Mouse (Mus musculus): ENCODE results near the gene Mttp.

Gene Mttp

GRCm38 (mm10) chr3:138083073-138083637, 61.6 kb downstream of the Mttp start:
- DNase-seq (ENCODE audit: low spot score): no peak

DNA sequence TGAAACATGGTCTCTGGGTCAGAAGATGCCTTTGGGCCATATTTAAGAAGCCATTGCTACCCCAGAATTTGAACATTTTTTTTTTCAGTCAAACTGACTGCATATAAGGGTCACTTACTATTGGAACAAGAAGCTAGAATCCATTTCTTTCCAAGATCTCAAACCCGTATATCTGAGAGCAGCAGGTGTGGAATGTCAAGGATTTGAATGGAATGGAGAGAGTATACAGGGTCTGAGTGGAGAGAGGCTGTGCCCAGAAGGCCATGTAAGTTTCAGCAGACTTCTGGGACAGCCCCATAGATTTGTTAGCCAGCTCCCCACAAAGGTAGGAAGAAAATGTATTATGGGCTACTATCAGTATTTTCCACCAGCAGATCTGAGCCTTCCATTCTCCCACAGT, 66.1 kb downstream of the Mttp start:
- DNase-seq (ENCODE audit: low spot score): no peak

DNA sequence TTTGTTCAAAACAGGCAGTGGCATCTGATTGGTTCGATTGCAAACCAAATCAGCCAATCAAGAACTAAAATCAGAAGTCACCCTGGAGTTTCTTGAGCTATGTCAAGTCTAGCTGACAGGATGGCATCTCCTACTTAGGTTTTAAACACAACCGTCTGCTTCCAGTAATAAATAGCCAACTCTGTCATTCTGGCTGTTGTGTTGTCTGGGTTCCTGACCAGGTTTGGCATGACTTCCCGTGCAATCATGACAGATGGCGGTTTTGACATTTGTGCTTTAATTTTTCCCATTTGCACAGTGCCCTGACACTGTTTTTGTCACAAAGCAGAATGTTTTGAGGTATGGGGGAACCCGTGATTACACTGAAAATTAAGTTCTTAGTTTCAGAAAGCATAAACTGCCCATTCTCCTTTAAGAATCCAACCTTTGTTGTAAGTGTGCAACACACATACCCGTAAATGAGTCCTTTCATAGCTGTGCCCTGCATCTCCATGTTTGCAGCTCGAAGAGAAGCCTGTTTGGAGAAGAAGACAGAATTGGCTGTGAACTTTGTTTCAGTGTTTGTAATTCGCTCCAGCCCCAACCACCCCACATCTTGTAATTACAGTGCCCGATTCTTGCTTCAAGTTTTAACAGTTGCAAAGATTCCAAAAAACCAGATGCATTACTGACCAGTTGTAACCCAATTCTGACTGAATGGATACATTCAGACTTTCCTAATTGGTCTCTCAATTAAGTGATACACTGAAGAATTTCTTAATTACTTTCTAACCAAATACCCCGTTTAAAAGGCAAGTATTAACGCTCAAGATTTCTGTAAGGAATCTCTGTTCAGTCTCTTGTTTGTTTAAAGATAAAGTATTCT, 67.1 kb downstream of the Mttp start:
- no peak for DNase-seq (ENCODE audit: low spot score)

- DNase-seq (ENCODE audit: low spot score): peak; percentile 15
Measured at GRCm38 (mm10) chr3:138075209-138075608, 69.6 kb downstream of the Mttp start.

- DNase-seq (ENCODE audit: low spot score): no peak
Measured at GRCm38 (mm10) chr3:138074214-138074613, 70.6 kb downstream of the Mttp start.

DNA sequence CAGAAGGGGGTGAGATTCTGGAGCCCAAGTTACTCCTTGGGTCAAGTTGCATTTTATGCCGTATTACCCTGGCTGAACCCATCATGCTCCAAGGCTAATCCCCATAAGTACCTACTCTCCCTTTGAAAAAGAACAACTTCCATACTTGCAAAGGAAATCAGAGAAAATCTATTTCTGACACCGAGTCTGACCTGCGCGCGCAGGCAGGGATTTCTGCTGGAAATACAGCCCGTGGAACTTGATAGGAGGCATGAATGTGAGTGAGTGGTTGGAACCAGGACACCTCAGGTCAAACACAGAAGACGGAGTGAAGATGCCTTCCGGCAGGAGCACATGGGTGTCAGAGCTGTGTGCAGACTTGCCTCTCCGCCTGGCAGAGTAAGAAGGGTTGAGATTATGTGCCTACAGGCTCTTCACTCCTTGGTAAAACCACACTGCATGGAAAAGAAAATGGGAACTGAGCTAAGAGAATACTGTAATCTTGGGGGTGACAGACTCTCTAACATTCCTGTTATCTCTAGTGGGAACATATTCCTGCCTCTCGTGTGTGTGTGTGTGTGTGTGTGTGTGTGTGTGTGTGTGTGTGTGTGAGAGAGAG, 73.2 kb downstream of the Mttp start:
- no peak for DNase-seq (ENCODE audit: low spot score)

DNA sequence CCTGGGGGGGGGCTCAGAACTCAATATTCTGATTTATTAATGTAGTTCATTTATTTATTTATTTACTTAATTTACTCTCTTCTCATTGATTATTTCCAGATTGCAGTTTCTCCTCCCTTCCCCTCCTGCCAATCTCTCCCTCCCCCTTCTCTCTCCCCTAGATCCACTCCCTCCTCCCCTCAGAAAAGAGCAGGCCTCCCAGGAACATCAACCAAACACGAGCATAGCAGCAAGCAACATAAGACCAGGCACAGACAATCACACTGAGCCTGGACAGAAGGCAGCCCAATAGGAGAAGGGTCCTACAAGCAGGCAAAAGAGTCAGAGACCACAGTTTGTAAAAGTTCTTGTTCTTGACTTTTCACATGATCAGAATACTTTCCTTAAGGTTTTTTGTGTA, 73.8 kb downstream of the Mttp start:
- DNase-seq (ENCODE audit: low spot score): no peak

DNA sequence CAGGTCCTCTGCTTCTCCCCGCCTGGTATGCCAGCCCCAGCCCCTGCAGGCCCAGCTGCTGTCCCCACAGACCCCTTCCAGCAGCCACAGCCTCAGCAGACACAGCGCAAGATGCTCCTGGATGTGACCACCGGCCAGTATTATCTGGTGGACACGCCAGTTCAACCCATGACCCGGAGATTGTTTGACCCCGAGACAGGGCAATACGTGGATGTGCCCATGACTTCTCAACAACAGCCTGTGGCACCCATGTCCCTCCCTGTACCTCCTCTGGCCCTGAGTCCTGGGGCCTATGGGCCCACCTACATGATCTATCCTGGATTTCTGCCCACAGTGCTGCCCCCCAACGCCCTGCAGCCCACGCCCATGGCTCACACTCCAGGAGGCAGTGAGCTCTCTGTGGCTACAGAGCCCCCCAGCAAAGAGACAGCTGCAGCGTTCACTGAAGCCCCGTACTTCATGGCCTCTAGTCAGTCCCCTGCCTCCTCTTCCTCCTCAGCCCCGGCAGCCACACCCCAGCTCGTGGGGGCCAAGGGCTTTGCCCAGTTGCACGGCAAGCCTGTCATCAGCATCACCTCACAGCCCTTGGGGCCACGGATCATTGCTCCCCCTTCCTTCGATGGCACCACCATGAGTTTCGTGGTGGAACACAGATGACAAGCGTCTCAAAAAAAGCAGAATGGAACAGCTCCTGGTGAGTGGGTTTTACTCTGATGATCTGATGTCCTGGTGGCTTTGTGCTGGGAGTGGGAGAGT, 74.8 kb downstream of the Mttp start:
- DNase-seq (ENCODE audit: low spot score): no peak

GRCm38 (mm10) chr3:138068103-138068502, 76.7 kb downstream of the Mttp start:
- DNase-seq (ENCODE audit: low spot score): no peak

- DNase-seq (ENCODE audit: low spot score): no peak
Measured at GRCm38 (mm10) chr3:138067288-138067687, 77.5 kb downstream of the Mttp start, which contains the start of gene Gm5105. Gm5105 (minus strand) TSS chr3:138067388.

DNA sequence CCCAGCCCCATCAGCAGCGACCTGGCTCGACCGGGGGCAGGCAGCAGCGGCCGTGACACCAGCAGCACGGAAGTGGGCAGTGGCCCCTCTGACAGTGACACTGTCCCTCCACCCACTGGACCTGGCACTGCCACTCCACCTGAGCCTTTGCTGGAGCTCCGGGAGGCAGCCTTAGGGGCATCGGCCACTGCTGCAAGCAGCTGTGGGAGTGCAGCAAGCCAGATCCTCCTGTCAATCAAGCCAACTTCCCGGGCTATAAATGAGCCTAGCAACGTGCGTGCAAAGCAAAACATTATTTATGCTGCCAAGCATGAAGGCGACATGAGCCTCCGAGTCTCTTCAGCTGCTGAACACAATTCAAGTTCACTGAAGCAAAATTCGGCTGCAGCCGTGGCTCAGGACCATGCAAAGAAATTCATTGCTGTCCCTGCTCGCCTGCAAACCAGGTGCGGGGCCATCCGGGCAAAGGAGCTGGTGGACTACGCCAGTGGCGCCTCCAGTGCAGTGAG, 78.4 kb downstream of the Mttp start:
- DNase-seq (ENCODE audit: low spot score): no peak

- DNase-seq (ENCODE audit: low spot score): no peak
Measured at GRCm38 (mm10) chr3:138065930-138066329, 78.8 kb downstream of the Mttp start.

DNA sequence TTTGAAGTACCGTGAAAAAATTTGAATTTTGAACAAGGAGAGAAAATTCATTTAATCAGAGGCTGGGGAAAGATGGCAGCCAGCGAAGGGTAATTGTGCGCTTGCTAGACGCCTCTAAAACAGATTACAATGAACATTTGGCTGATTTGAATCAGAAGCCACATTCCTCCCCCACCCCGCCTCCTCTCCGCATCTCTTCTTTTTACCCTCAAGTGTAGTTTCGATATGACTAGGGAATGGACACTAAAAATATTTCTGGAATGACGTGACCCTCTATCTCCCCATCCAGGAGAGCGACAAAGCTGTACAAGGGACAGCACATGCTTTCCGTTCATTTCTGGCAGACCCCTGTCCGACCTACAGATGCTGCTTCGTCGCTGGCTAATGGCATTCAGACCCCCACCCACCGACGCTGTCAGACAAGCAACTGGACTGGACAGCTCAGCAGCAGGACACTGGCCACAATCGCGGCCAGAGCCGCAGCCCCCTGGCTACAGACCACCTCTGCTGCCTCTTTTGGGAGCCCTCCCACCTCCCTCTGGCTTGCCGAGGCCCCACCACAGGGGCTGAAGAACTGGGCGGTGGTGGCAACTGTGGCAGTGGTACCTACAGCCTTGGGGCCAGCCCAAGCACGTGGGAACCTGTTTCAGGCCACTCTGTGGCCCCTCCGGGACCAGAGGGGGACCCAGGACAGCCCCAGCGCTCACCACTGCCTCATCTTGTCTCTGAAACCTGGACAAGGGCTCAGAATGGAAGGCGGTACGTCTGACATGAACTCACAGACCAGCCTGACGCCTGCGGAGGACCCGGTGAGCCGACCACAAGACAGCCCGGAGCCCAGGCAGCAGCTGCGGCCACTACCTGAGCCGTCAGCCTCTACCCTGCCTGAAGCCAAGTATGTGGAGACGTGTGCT, 79.8 kb downstream of the Mttp start, which contains the start of gene 1110002E22Rik:
1110002E22Rik (plus strand) TSS at position 321 of the 914 bp plus-strand sequence.
- DNase-seq (ENCODE audit: low spot score): no peak

GRCm38 (mm10) chr3:138063731-138064329, 80.9 kb downstream of the Mttp start:
- no peak for DNase-seq (ENCODE audit: low spot score)

DNA sequence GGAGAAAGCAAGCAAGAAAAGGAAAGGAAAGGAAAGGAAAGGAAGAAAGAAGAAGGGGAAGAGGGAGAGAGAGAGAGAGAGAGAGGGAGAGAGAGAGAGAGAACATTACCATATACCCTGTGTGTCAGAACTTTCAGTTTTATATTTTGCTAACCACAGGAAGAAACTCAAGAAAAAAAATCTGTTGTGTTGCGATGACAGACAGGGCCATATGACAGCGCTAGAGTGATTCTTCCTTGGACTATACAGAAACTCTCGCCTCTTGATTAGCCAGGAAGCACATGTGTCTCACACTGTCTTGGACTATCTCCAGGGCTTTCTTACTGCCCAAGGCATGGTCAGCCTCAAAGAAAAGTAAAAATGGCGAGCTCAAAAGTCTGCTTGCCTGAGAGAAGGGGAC, 82.1 kb downstream of the Mttp start:
- DNase-seq (ENCODE audit: low spot score): no peak

GRCm38 (mm10) chr3:138061205-138061911, 83.4 kb downstream of the Mttp start:
- DNase-seq (ENCODE audit: low spot score): no peak

GRCm38 (mm10) chr3:138060429-138060828, 84.3 kb downstream of the Mttp start:
- DNase-seq (ENCODE audit: low spot score): no peak

GRCm38 (mm10) chr3:138058226-138058625, 86.5 kb downstream of the Mttp start:
- DNase-seq (ENCODE audit: low spot score): peak; percentile 14

DNA sequence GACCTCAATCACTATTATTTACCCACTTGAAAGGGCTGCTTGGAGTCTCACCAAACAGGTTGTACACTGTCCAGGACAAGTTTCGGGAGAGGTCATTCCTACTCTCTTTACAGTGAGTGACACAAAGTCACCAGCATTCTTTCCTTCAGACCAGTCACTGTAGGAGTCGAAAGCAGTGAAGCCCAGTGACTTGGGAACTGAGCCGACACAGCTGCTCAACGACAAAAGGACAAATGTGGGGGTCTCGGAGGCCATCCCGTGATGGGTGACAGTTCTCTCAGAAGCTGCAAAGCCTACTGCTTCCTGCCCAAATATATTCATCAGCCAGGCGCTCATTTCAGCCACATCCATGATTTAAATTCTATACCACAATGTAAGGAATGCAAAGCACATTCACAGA, 87.8 kb downstream of the Mttp start:
- DNase-seq (ENCODE audit: low spot score): no peak

GRCm38 (mm10) chr3:138053969-138054368, 90.8 kb downstream of the Mttp start:
- peak; percentile 16 for DNase-seq (ENCODE audit: low spot score)

Measured in MN1 (cell line).